Mouse (Mus musculus) gastrocnemius, postnatal 25 days (tissue): ENCODE measurements at regions not wholly inside any gene's neighbourhood (a gene's known extent, or its start where the extent isn't known, plus 50 kb on each side); places are given as distances from the start of the nearest gene placed in this dataset.

Source experiments
- DNase-seq: peaks from one replicate; pipeline ENCODE4 v3.0.0; 2022

GRCm38 (mm10) chr6:141027787-141028186 is 221.3 kb upstream of the Pde3a start:
- no peak for DNase-seq

GRCm38 (mm10) chr6:141034824-141035223 is 214.2 kb upstream of the Pde3a start:
- DNase-seq = no peak

GRCm38 (mm10) chr6:141041358-141041757 is 207.7 kb upstream of the Pde3a start:
- DNase-seq = peak; percentile 13

- DNase-seq = no peak
Observed at GRCm38 (mm10) chr6:141041781-141042625, 207.1 kb upstream of the Pde3a start.

GRCm38 (mm10) chr6:141048271-141048670 is 200.8 kb upstream of the Pde3a start:
- no peak for DNase-seq

- no peak for DNase-seq
Observed at GRCm38 (mm10) chr6:141050038-141050684, 198.9 kb upstream of the Pde3a start.

- DNase-seq = no peak
Observed at GRCm38 (mm10) chr6:141054026-141054425, 195.0 kb upstream of the Pde3a start.

- DNase-seq = no peak
Observed at GRCm38 (mm10) chr6:141059250-141059916, 189.7 kb upstream of the Pde3a start.

- DNase-seq = no peak
Observed at GRCm38 (mm10) chr6:141065724-141066123, 183.3 kb upstream of the Pde3a start.

- no peak for DNase-seq
Observed at GRCm38 (mm10) chr6:141068861-141069467, 180.1 kb upstream of the Pde3a start.

- DNase-seq = no peak
Observed at GRCm38 (mm10) chr6:141069896-141070295, 179.2 kb upstream of the Pde3a start.

GRCm38 (mm10) chr6:141071507-141071906 is 177.6 kb upstream of the Pde3a start:
- no peak for DNase-seq

GRCm38 (mm10) chr6:141091076-141091780 is 157.8 kb upstream of the Pde3a start:
- DNase-seq = no peak

GRCm38 (mm10) chr6:141091781-141092140 is 157.3 kb upstream of the Pde3a start:
- DNase-seq = no peak

- no peak for DNase-seq
Observed at GRCm38 (mm10) chr6:141097338-141098122, 151.5 kb upstream of the Pde3a start.

- no peak for DNase-seq
Observed at GRCm38 (mm10) chr6:141118287-141118686, 130.8 kb upstream of the Pde3a start.

- no peak for DNase-seq
Observed at GRCm38 (mm10) chr6:141126614-141127396, 122.3 kb upstream of the Pde3a start.

- DNase-seq = no peak
Observed at GRCm38 (mm10) chr6:141129596-141129995, 119.5 kb upstream of the Pde3a start.

GRCm38 (mm10) chr6:141134176-141134575 is 114.9 kb upstream of the Pde3a start:
- no peak for DNase-seq

- no peak for DNase-seq
Observed at GRCm38 (mm10) chr6:141136664-141137375, 112.2 kb upstream of the Pde3a start.
